Mouse (Mus musculus) mature B cell (primary cell): ENCODE results near the gene Cpn1.
"Not testable (repeated sequence)": the region's sequence is repeated elsewhere in the genome, so short reads cannot be mapped to it uniquely, and the experiment has no call there.

ENCODE experiments used
- in situ Hi-C: fragments of 300-500 bp; cut with MboI; formaldehyde crosslinking; loops from 2 replicates; pipeline ENCODE4 v1.14.3; 2019

The Cpn1 gene

DNA sequence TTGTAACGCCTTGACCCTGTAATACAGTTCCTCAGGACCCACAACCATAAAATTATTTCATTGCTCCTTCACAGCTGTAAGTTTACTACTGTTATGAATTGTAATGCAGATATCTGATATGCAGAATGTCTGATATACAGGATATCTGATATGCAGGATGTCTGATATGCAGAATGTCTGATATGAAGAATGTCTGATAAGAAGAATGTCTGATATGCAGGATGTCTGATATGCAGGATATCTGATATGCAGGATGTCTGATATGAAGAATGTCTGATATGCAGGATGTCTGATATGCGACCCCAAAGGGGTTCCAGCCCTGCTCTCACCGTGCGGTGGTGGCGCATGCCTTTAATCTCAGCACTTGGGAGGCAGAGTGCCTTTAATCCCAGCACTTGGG lies 4.4 kb downstream of the Cpn1 start:
- in situ Hi-C loops = no loop called here

DNA sequence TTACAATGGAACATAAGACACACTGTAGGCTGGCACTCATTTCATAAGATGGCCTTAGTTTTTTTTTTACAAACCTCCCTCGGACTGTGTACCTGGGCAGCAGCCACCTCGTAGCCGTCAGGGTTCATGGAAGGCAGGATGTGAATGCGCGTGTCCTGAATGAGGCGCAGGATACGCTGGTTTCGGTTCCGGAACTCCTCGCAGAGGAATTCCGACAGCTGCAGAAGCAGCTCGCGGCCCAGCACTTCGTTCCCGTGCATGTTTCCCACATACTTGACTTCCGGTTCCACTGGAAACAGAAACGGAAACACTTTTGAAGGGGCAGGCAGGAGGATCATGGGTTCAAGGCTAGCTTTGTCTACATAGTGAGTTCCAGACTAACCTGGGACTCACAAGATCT lies 5.6 kb downstream of the Cpn1 start:
- in situ Hi-C loops = no loop called here

DNA sequence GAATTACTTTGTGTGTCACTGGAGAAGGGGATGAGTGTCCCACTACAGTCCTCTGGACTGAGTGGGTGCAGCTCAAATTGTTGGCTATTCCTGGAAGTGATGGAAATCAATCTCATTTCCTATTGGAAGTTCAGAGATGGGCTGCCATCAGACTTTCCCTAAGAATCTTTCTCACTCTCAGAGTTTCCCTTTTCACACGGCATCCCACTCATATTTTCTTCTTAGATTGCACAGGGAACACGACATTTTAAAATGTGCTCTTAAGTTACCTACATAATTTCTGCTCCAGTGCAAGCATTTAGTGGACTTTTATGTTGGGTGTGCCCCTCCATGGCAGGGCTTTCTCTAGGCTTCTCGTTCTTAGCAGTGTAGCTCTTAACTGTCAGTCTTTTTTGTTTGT lies 8.6 kb downstream of the Cpn1 start:
- in situ Hi-C loops = no loop called here

DNA sequence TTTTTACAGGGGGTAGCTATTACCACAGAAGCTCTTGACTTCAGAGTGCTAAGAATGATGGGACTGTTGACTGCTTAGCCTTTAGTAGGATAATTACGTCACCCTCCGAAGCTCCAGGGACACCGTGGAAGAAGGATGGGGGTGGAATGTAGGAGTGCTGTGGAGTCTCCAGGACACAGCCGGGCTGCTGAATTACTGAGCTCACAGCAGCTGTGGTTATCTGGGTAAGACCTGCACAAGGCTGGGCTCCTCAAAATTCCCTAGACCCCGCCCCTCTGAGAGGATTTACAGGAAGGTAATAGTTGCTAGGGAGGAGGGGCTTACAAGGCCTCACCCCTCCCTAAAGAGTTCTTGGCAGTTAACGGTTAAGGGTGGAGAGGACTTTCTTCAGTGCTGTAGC lies 9.7 kb downstream of the Cpn1 start:
- in situ Hi-C loops = no loop called here

DNA sequence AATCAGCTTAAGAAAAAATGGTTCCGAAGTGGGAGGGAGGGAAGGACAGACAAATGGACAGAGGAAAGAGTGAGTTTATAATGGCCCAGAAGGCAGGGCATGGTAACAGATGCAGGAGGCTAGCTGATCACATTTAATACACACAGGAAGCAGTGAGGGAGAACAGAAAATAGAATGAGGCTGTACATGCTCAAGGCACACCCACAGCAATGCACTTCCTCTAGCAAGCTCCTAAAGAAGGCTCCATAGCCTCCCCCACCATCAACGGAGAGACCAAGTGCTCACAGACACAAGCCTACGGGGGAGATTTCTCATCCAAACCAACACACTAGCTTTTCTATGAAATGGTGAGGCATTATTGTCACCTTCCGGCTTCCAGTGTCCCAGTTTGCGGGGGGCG lies 12.1 kb downstream of the Cpn1 start:
- in situ Hi-C loops = no loop called here

DNA sequence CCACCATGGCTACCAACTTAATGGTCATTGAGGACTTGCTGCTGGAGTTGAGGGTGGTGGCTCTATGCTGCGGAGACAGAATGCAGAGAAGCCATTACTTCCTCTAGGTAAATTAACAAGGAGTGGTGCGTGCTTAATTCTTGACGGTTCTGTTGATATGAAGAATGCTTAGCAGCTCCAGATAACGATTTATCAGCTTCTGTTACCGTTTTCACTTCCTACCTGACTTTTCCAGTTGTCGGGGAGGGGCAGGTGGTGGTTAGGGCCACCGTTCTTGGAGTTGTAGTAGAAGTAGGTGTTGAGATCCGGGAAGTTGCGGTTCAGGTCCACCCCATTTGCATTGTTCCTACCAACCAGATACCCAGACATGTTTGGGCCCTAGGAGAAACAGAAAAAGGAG lies 12.6 kb downstream of the Cpn1 start:
- in situ Hi-C loops = no loop called here

DNA sequence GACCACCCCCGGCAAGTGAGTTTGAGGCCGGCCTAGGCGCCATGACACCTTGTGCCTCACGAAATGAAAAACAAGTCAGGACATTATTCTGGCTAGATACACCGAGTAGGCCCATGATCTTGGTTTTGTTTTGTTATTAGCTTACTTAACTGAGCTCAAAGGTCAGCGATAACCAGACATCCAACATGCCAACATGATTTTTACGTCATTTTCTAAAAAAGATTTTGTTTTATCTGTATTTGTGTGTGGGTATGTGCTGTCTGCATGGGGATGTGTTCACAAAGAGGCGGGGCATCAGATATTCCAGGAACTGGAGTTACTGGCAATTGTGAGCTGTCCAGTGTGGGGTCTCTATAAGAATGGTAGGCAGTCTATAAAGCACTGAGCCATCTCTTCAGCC lies 14.2 kb downstream of the Cpn1 start:
- in situ Hi-C loops = no loop called here

DNA sequence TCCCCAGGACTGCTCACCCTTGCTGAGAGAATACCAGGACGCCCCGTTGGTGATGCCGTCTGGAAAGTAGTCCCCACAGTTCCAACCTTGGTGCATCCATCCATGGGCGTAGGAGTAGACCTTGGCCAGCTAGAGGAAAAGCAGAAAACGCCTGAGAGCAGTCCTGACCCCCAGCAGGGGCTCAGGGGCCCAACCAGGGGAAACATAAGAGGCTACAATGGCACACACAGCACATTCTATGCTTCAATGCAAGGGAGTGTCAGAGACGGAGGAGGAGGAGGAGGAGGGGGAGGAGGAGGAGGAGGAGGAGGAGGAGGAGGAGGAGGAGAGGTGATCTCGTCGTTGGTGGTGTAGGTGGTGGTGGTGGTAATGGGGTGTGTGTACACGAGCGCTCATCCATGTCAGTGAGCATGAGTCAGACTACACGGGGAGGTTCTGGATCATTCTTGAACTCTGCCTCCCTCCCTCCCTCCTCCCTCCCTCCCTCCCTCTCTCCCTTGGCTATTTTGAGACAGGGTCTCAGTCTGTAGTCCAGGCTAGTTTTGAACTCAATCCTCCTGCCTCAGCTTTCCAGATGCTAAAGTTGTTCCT lies 17.8 kb downstream of the Cpn1 start:
- in situ Hi-C loops = no loop called here

DNA sequence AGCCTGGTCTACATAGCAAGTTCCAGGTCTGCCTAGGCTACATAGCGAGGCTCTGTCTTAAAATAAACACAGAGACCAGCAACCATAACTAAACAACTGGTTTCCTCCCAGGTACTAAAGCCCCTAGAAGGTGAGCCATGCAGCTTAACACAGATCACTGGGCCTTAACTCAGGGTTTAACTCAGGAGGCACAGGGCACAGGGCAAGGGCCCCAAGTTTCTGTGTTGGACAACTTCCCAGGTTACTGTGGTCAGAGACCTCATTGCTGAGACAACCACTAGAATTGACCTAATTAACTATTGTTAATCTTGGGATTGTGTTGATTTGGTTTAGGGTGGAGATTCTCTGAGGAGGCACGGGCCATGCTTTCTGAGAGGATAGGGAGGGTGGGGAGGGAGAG lies 19.9 kb downstream of the Cpn1 start:
- in situ Hi-C loops = no loop called here

DNA sequence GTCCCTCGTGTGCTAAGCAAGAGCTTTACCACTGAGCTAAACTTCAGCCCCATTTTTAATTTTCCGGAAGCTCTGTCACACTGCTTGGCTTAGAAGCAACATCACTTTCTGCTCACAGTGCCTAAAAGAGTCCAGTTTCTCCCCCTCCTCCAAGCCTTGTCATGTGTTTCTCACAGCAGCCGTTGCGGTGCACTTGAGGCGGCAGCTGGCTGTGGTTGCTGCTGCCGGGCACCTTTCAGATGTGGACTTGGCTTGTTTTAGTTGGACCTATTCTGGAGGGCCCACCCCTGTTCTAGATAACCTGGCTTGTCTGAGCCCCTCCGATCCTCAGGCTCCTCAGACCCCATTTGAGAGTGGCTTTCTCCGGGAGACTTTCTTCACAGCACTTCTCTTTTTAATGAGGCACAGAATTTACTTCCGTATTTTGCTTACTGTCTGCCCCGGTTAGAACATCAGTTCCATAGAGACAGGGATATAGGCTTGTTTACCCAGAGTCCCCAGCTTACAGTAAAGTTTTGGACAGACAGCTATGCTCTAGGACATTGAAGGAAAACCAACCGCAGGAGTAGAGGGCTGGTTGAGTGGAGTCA lies 20.8 kb downstream of the Cpn1 start:
- in situ Hi-C loops = no loop called here

DNA sequence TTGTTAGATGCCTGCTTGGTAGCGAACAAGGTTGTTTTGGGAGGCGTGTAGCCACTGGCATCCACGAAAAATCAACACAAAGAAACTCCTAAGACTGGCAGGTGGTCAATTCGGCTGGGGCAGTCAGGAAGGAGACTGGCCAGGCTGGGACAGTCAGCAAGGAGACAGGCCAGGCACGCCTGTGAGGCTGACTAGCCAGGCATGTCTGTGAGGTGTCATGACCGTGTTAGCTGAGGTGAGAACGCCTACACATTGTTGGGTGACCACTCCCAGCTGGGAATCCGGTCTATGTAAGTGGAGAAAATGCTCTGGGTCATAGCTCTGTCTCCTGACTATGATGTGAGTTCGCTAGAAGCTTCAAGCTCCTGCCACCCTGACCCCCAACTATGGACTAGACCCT lies 23.6 kb downstream of the Cpn1 start:
- in situ Hi-C loops = no loop called here

DNA sequence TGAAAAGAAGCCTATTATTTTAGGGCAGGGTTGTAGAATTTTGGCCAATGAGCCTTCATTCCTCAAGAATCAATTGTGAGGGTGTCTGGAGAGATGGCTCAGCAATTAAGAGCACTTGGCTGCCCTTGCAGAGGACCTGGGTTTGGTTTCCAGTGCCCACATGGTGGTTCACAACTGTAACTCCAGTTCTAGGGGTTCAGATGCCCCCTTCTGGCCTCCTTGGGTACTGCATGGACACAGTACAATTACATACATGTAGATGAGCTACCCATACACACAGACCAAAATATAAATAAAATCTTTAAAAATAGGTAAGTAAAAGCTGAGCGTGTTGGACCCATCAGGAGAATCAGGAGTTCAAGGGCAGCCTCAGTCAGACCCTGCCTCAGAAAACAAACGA lies 25.2 kb downstream of the Cpn1 start:
- in situ Hi-C loops = no loop called here

DNA sequence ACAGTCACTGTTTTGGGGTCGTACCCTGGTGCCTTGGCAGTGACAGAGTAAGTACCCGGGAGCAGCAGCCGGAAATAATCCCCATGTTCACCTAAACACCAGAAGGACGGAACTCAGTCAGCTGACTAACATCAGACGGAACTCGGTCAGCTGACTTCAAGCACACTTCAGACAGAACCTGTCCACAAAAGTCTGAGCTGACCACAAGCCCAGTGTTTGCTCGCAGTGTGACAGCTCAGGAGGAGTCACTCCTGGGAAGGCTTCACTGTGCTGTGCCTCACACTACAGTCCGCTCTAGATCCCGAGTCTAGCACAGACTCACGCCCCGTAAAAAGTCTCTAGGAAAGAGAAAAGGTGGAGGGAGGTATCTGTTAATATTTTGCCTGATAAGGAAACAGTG lies 26.3 kb downstream of the Cpn1 start:
- in situ Hi-C loops = no loop called here

DNA sequence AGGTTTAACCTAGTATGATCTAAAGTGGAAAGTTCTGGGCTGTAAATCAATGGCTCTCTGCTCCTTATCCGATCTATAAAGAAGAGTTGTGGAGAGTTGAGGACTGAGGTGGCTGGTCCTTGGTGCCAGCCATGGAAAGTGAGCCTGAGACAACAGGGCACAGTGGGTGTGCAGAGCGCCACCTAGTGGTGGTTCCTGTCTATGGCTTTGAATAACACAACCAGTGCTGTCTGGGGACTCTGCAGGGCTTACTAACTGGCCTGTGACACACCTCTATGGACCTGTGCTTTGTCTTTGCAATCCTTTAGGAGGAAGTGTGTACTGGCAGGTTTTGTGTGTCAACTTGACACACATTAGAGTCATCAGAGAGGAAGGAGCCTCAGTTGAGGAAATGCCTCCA lies 27.2 kb downstream of the Cpn1 start:
- in situ Hi-C loops = loop anchor here (5.0 kb wide), 1 partner anchor 127 kb away; no protein-coding TSS in a partner anchor

DNA sequence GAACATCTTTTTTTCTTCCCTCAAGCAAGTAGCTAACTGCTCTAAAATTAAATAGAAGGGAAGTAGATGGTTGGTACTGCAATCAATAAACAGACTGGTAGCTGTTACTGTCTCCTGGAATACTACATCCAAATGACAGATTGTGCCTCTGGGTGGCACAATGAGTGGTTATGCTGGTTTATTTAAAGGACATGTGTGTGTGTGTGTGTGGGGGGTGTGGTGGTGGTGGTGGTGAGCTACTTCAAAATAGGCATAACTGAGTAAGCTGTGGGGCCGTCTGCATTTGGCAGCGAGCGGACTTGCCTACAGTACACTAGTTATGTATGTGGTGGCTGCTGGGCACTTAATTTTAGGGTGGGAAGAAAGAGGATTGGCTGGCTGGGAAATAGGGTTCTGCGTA lies 28.5 kb downstream of the Cpn1 start:
- in situ Hi-C loops = loop anchor here (5.0 kb wide), 1 partner anchor 126 kb away; no protein-coding TSS in a partner anchor

DNA sequence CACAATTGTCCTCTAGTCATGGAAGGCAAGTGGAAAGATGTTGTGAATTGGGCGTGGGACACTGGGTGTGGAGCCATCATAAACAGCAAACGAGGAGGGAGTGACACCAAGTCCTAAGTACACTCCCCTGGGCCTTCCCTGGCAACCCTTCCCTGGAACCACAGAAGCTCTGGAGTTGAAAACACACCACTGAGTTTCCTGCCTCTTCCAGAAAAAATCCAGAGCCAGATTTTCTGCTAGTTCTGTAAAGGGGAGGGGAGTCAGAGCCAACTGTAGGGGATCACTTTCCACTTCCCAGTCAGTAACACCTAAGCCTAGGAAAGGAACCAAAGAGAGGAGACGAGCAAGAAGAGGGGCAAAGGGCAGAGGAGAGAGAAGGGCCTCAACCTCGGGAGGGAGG lies 29.0 kb downstream of the Cpn1 start:
- in situ Hi-C loops = loop anchor here (5.0 kb wide), 1 partner anchor 125 kb away; no protein-coding TSS in a partner anchor

DNA sequence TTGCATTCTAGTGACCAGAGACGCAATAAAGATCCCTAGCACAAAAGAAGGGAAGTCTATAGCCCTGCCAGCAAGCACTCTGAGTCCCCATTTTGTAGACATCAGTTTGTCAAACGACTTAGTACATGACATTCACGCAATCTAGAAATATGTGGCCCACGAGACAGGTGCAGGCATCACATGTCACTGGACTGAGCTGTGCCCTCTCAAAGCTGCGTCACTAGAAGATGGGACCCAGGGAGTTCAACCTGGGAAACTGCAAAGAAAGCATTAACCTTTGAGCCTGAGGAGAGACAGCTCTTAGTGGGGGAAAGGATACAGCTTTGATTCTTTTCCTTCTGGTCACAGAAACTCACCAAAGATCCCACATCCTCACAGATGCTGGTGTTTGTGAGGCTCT lies 31.1 kb downstream of the Cpn1 start:
- in situ Hi-C loops = loop anchor here (5.0 kb wide), 1 partner anchor 123 kb away; no protein-coding TSS in a partner anchor

DNA sequence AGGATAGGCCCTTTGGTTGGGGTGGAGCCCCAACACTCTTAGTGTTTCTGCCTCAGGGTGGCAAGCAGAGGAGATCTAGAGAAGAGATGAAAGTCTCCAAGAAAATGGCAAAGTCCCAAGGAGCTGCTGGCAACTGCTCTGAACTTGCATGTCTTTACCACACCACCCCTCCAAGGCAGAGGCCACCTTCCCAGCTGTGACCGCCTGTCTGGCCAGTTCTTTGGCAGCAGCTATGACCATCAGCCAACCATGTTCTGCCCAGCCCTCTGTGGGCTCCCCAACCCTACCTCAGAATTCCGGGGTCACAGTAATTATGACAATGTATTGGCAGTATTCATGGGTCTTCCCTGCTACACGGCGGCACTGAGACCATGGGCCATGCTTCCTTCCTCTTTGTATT lies 31.5 kb downstream of the Cpn1 start:
- in situ Hi-C loops = loop anchor here (5.0 kb wide), 1 partner anchor 123 kb away; no protein-coding TSS in a partner anchor

DNA sequence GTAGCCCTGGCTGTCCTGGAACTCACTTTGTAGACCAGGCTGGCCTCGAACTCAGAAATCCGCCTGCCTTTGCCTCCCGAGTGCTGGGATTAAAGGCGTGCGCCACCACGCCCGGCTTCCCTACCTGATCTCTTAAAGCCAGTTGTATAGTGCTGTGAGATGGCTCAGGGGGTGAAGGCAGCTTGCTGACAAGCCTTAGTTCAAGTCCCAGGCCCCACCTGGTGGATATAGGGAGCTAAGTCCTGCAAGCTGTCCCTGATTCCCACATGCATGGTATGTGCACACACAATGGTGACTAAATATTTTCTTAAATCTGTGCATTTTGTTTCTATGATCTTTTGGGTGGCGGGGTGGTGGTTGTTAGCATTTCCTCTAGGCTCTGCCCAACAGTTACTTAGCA lies 33.4 kb downstream of the Cpn1 start:
- in situ Hi-C loops = not testable (repeated sequence)

DNA sequence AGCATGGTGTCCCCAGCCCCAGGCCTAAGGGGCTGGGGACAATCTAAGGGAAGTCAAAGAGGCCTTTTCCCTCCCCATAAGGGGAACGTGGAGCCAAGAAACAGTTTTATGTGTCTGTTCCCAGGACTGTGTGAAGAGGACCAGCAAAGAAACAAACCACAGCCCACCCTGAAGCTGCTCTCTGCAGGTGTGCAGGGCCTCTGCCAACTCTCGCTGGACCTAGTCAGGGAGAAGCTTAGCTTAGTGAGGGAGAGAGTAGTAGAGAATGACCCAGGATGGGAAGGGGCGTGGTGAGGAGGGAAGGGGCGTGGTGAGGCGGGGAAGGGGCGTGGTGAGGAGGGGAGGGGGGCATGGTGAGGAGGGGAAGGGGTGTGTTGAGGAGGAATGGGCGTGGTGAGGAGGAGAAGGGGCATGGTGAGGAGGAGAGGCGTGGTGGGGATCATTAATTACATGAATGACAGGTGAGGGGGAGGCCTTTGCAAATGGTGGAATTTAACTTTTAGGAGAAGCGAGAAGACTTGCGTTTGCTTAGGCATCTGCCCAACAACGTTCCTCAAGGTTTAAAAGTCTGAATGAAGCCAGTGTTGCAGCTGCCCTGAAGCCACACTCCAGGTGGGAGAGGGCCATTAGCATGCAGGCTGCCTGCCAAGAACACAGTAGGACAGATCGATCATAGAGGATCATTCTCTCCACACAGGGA lies 37.1 kb downstream of the Cpn1 start:
- in situ Hi-C loops = no loop called here

DNA sequence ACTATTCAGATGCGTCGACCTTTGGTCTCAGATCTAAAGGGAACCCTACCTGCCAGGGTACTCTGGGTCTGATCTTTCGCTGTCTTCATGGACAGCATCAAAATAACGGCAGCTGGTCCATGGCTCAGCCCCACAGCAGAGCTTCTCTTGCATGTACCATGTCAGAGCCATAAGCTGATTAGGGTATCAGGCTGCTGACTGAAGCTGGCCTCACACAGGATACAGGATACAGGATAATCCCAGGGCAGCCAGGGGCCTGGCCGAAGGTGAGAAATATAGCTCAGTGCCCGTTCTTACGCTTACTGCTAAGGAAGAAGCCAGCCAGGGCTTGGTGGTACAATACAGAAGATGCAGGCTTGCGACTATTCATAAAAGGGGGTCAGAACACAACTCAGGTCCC lies 41.8 kb downstream of the Cpn1 start:
- in situ Hi-C loops = no loop called here

DNA sequence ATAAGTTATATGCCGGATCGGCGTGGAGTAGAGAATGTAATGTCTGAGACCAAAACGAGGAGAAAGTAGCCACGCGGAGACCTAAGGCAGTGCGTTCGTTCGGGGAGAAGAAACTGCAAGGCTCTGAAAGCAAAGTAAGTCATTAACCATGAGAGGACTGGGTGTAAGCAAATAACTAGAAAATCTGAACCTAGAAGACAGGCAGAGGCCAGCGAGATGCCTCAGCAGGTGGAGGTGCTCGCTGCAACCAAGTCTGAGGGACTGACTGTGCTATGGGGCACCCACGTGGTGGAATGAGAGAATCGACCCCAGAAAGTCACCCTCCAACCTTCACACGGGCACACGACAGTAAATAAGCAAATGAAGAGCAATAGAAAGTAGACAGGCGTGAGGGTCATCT lies 43.3 kb downstream of the Cpn1 start:
- in situ Hi-C loops = no loop called here
